Comparison of ENCODE assay signal across 18 mouse cellular contexts in the genomic region with DNA sequence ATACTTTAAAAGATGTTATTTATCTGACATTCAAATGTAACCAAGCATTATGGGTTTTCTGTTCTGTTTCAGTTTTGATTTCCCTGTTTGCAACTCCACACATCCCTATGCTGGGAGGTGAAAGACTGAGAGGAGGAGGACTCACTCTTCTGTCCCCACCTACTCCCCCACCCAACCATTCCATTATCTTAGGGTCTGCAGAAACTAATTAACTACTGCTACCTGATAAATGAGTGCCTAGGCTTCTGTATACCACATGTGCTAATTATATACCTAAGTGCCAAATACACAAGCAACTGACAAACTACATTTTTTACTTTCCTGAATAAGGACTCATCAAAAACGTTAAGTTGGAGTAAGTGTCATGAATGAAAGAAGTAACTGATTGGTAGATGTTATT. TPM values are rescaled to one million over a fixed set of nuclear protein-coding genes. Genes with fewer than 3 reads are reported as not detected.
DNase-seq lines count a peak whose midpoint lies in the region; ATAC-seq and TF ChIP-seq lines count a peak whose summit lies in the region.
"Had no signal": no experiment of that assay in that cellular context is flagged by ENCODE, and none has a peak within 500 bp of the region (broad histone marks: within the 10 kb centered on the region; RNA-seq: fewer than 3 reads in every experiment).

No protein-coding gene starts in this region.

- peak overlapping the region; percentile 79 for H3K27ac ChIP-seq in heart, embryonic 13.5 days (replicated peaks)
- H3K27ac ChIP-seq in liver, embryonic 11.5 days (ENCODE audit: low read depth, low read length) = no peak overlapping the region
- H3K27ac ChIP-seq in liver, postnatal 0 days (ENCODE audit: low read depth) = no peak overlapping the region
- no peak overlapping the region for H3K27ac ChIP-seq in MEL (ENCODE audit: control insufficient read depth, low read depth, low read length)
- H3K27ac ChIP-seq: embryonic facial prominence, embryonic 10.5 days; embryonic facial prominence, embryonic 15.5 days; forebrain, embryonic 13.5 days; hindbrain, embryonic 10.5 days; kidney, embryonic 15.5 days; liver, embryonic 13.5 days; stomach, embryonic 15.5 days had no signal

- 31% methylated on average over 1 of the region's 1 CpGs for WGBS in heart, embryonic 13.5 days
- 51% methylated on average over 1 of the region's 1 CpGs for WGBS in liver, embryonic 11.5 days
- 50% methylated on average over 1 of the region's 1 CpGs for WGBS in liver, postnatal 0 days (ENCODE audit: insufficient replicate concordance)

- TF ChIP-seq CTCF in liver, postnatal 0 days (IDR thresholded peaks at IDR 0.05; ENCODE audit: low read depth) = no peak
- no peak for TF ChIP-seq CTCF in MEL (IDR thresholded peaks at IDR 0.05 in 2 of 3, conservative IDR thresholded peaks at IDR 0.05 in 1 of 3; ENCODE audit: control insufficient read depth in 1 of 3, insufficient read depth in 1 of 3, low read depth in 2 of 3, low read length in 3 of 3, poor library complexity in 1 of 3, severe bottlenecking in 1 of 3)

- no peak for TF ChIP-seq RAD21 in MEL (IDR thresholded peaks at IDR 0.05; ENCODE audit: low read depth, low read length)

- H3K9ac ChIP-seq in heart, embryonic 13.5 days = no peak overlapping the region
- H3K9ac ChIP-seq in liver, embryonic 11.5 days (ENCODE audit: low read depth, low read length) = no peak overlapping the region
- H3K9ac ChIP-seq in liver, postnatal 0 days (replicated peaks) = no peak overlapping the region
- H3K9ac ChIP-seq in MEL (ENCODE audit: control insufficient read depth, low read depth, low read length, poor library complexity, severe bottlenecking) = no peak overlapping the region
- H3K9ac ChIP-seq: embryonic facial prominence, embryonic 15.5 days; forebrain, embryonic 13.5 days; hindbrain, embryonic 15.5 days; kidney, embryonic 15.5 days; liver, embryonic 13.5 days; stomach, embryonic 15.5 days had no signal

- TF ChIP-seq POLR2A in MEL (IDR thresholded peaks at IDR 0.05; ENCODE audit: control insufficient read depth in 1 of 2, insufficient read depth in 1 of 2, low read depth in 1 of 2, low read length in 2 of 2, poor library complexity in 1 of 2) = no peak

- peaks cover 82% of the 10 kb centered on the region for H3K4me1 ChIP-seq in heart, embryonic 13.5 days
- H3K4me1 ChIP-seq in liver, embryonic 11.5 days (replicated peaks; ENCODE audit: control insufficient read depth, insufficient read depth, low read length) = peaks cover 7% of the 10 kb centered on the region
- no peaks in the 10 kb centered on the region for H3K4me1 ChIP-seq in liver, postnatal 0 days (ENCODE audit: insufficient read depth)
- peaks cover 5 to 17% of the 10 kb centered on the region in 2 experiments; a peak in 3 of 4 replicates for H3K4me1 ChIP-seq in MEL (ENCODE audit: control insufficient read depth in 1 of 2, insufficient read depth in 2 of 2, low read length in 2 of 2)
- H3K4me1 ChIP-seq: embryonic facial prominence, embryonic 10.5 days; liver, embryonic 13.5 days had no signal

- no peak for TF ChIP-seq EP300 in liver, postnatal 0 days (IDR thresholded peaks at IDR 0.05; ENCODE audit: low read depth)
- TF ChIP-seq EP300 in MEL (IDR thresholded peaks at IDR 0.05; ENCODE audit: low read depth in 1 of 2, low read length in 2 of 2) = peak; percentile 74 to 84

- no peaks in the 10 kb centered on the region for H3K79me2 ChIP-seq in MEL (ENCODE audit: control insufficient read depth, insufficient read depth, low read length, poor library complexity)

- peaks cover 14% of the 10 kb centered on the region for H3K36me3 ChIP-seq in heart, embryonic 13.5 days
- no peaks in the 10 kb centered on the region for H3K36me3 ChIP-seq in liver, embryonic 11.5 days (ENCODE audit: control insufficient read depth, insufficient read depth, low read length)
- no peaks in the 10 kb centered on the region for H3K36me3 ChIP-seq in liver, postnatal 0 days (replicated peaks; ENCODE audit: insufficient read depth, low read length)
- peaks cover 0 to 2% of the 10 kb centered on the region in 2 experiments; a peak in 2 of 4 replicates for H3K36me3 ChIP-seq in MEL (ENCODE audit: control insufficient read depth in 1 of 2, insufficient read depth in 2 of 2, low read length in 2 of 2)
- H3K36me3 ChIP-seq: embryonic facial prominence, embryonic 10.5 days; embryonic facial prominence, embryonic 15.5 days; hindbrain, embryonic 10.5 days; hindbrain, embryonic 15.5 days; kidney, embryonic 15.5 days; liver, embryonic 13.5 days; stomach, embryonic 15.5 days had no signal

- intact Hi-C loops in heart, postnatal 14 days (cut with DNase I) = no loop called here

- DNase-seq in heart, postnatal 14 days = no peak
- no peak for DNase-seq in liver, embryonic 11.5 days (ENCODE audit: low spot score)
- DNase-seq in liver, postnatal 0 days = no peak
- DNase-seq in MEL (ENCODE audit: low read depth, low spot score) = peak; percentile 55
- DNase-seq in c-Kit-positive CD71-positive TER-119-positive erythroid progenitor cells, embryonic 14.5 days (ENCODE audit: low spot score) = peak; percentile 48
- DNase-seq: B cell, adult 2 months; kidney, adult 18-20 months; liver, embryonic 13.5 days had no signal

- no peak overlapping the region for H3K4me2 ChIP-seq in heart, embryonic 13.5 days
- H3K4me2 ChIP-seq in liver, embryonic 11.5 days = no peak overlapping the region
- H3K4me2 ChIP-seq in liver, postnatal 0 days (ENCODE audit: low read depth, low read length) = no peak overlapping the region
- H3K4me2 ChIP-seq: embryonic facial prominence, embryonic 15.5 days; forebrain, embryonic 13.5 days; hindbrain, embryonic 15.5 days; kidney, embryonic 15.5 days; liver, embryonic 13.5 days; midbrain, embryonic 11.5 days; stomach, embryonic 15.5 days had no signal

- no peaks in the 10 kb centered on the region for H3K9me3 ChIP-seq in heart, embryonic 13.5 days
- no peaks in the 10 kb centered on the region for H3K9me3 ChIP-seq in liver, embryonic 11.5 days (ENCODE audit: control insufficient read depth, low read length)
- no peaks in the 10 kb centered on the region for H3K9me3 ChIP-seq in liver, postnatal 0 days (ENCODE audit: low read length)
- H3K9me3 ChIP-seq in MEL (replicated peaks; ENCODE audit: insufficient read depth, low read length) = no peaks in the 10 kb centered on the region
- H3K9me3 ChIP-seq: embryonic facial prominence, embryonic 10.5 days; embryonic facial prominence, embryonic 15.5 days; forebrain, embryonic 13.5 days; hindbrain, embryonic 10.5 days; hindbrain, embryonic 15.5 days; kidney, embryonic 15.5 days; liver, embryonic 13.5 days; stomach, embryonic 15.5 days had no signal

- no peak for ATAC-seq in heart, embryonic 13.5 days (ENCODE audit: extremely low read depth, insufficient number of reproducible peaks, low FRiP score, low TSS enrichment)
- ATAC-seq in liver, embryonic 11.5 days (replicated peaks; ENCODE audit: low FRiP score) = 0 out of 2 replicates have a peak, but pooled peaks have one; percentile 29
- ATAC-seq in liver, postnatal 0 days = no peak
- ATAC-seq: inflammation-experienced regulatory T-cells, adult 6 months had no signal

- no peaks in the 10 kb centered on the region for H3K27me3 ChIP-seq in heart, embryonic 13.5 days (replicated peaks)
- no peaks in the 10 kb centered on the region for H3K27me3 ChIP-seq in liver, embryonic 11.5 days (replicated peaks; ENCODE audit: control insufficient read depth, insufficient read depth, low read length)
- no peaks in the 10 kb centered on the region for H3K27me3 ChIP-seq in liver, postnatal 0 days (ENCODE audit: insufficient read depth, low read length)
- no peaks in the 10 kb centered on the region for H3K27me3 ChIP-seq in MEL (ENCODE audit: control insufficient read depth in 1 of 2, insufficient read depth in 2 of 2, low read length in 2 of 2)
- H3K27me3 ChIP-seq: embryonic facial prominence, embryonic 15.5 days; forebrain, embryonic 13.5 days; hindbrain, embryonic 15.5 days; kidney, embryonic 15.5 days; liver, embryonic 13.5 days; stomach, embryonic 15.5 days had no signal

- no peak overlapping the region for H3K4me3 ChIP-seq in heart, embryonic 13.5 days
- H3K4me3 ChIP-seq in liver, embryonic 11.5 days (ENCODE audit: low read depth, low read length) = no peak overlapping the region
- H3K4me3 ChIP-seq in liver, postnatal 0 days (ENCODE audit: low read depth, low read length) = no peak overlapping the region
- H3K4me3 ChIP-seq in MEL (ENCODE audit: control insufficient read depth in 1 of 2, insufficient read depth in 1 of 2, low read depth in 2 of 2, low read length in 2 of 2) = no peak overlapping the region
- H3K4me3 ChIP-seq: embryonic facial prominence, embryonic 10.5 days; embryonic facial prominence, embryonic 15.5 days; forebrain, embryonic 13.5 days; hindbrain, embryonic 10.5 days; hindbrain, embryonic 15.5 days; kidney, embryonic 15.5 days; liver, embryonic 13.5 days; stomach, embryonic 15.5 days had no signal

TF ChIP-seq in MEL, 35 proteins besides CTCF, POLR2A, EP300 and RAD21 (continues in another document):
- TF ChIP-seq TCF12 (IDR thresholded peaks at IDR 0.05; ENCODE audit: low read depth, low read length) (peak; percentile 81), KAT2A (conservative IDR thresholded peaks at IDR 0.05; ENCODE audit: low read depth, low read length) (no peak), GATA1 (IDR thresholded peaks at IDR 0.05; ENCODE audit: low read depth, low read length) (peak; percentile 77), SIN3A (IDR thresholded peaks at IDR 0.05; ENCODE audit: low read length) (peak; percentile 44; the same call in 1 of the 2 replicates), RCOR1 (IDR thresholded peaks at IDR 0.05; ENCODE audit: low read depth, low read length) (peak; percentile 59; the same call in 1 of the 2 replicates), MEF2A (IDR thresholded peaks at IDR 0.05; ENCODE audit: extremely low read depth, insufficient replicate concordance, low read depth, low read length, poor library complexity, severe bottlenecking) (0 out of 2 replicates have a peak, but pooled peaks have one; percentile 28), ETS1 (IDR thresholded peaks at IDR 0.05; ENCODE audit: low read depth, low read length) (peak; percentile 75; the same call in 1 of the 2 replicates), ZKSCAN1 (IDR thresholded peaks at IDR 0.05; ENCODE audit: low read depth, low read length) (no peak), E2F4 (IDR thresholded peaks at IDR 0.05; ENCODE audit: borderline replicate concordance, low read depth, low read length) (no peak), JUND (IDR thresholded peaks at IDR 0.05; ENCODE audit: low read depth, low read length) (no peak), POLR2AphosphoS2 (IDR thresholded peaks at IDR 0.05; ENCODE audit: low read length) (no peak)

RNA-seq across cellular contexts. Expression of gene Sptbn1, which starts 23.8 kb away (rescaled TPM):
- 145 and 155 TPM in 2 replicates for polyA plus RNA-seq in heart, embryonic 13.5 days (2015; fragmentation: Nextera tagmentation; extraction: Ambion mirVana)
- 100 to 1,000 TPM; 509 to 527 TPM for total RNA-seq in heart, postnatal 14 days (2021)
- polyA plus RNA-seq in liver, embryonic 11.5 days (2014; fragmentation: Nextera tagmentation; extraction: Ambion mirVana) = 43.7 and 45.8 TPM in 2 replicates
- 18.9 and 19.2 TPM in 2 replicates for polyA plus RNA-seq in liver, postnatal 0 days (2015; fragmentation: Nextera tagmentation; extraction: Ambion mirVana)
- 14.6 and 20.0 TPM in 2 replicates for total RNA-seq in MEL (2012; rRNA removed)
- 10 to 100 TPM in 1 of 2 experiments, not detected in 1; 20.2 TPM for polyA plus RNA-seq in MEL (2012; ENCODE audit: insufficient read depth in 1 of 2, insufficient read length in 2 of 2, low read depth in 1 of 2, low replicate concordance in 2 of 2, missing spikeins in 1 of 2)

Comparison
In these comparisons a context has a peak if more than half of its experiments do, and no peak if none do; other contexts are left out.
1. DNase-seq: peak in MEL (single experiment) and c-Kit-positive CD71-positive TER-119-positive erythroid progenitor cells, embryonic 14.5 days (single experiment); none in heart, postnatal 14 days (0 of 2), liver, embryonic 11.5 days (single experiment) and liver, postnatal 0 days (single experiment).